Mouse (Mus musculus) liver, adult 2 months (tissue): ENCODE measurements around the gene Galntl6. TPM values are rescaled to one million over a fixed set of nuclear protein-coding genes. Genes with fewer than 3 reads are reported as not detected.

Experiments
- DNase-seq: peaks from one replicate; pipeline ENCODE4 v3.0.0-alpha.2; 2011; ENCODE audit warnings: low read depth, low spot score; ENCODE audit errors: extremely low read depth
- H3K27ac ChIP-seq: fragments of 200-500 bp; replicated peaks from 2 replicates; pipeline ENCODE4 v1.5.1; 2012; ENCODE audit warnings: low read depth, mild to moderate bottlenecking, control low read depth, inconsistent platforms, low read length; ENCODE audit not compliant: insufficient read depth
- H3K27me3 ChIP-seq: fragments of 200-500 bp; 2 replicates; pipeline ENCODE4 v1.6.1; 2012; ENCODE audit warnings: mild to moderate bottlenecking, moderate library complexity, low read length, inconsistent platforms; ENCODE audit not compliant: control insufficient read depth, insufficient read depth
- H3K36me3 ChIP-seq: fragments of 200-500 bp; 2 replicates; pipeline ENCODE4 v1.6.1; 2012; ENCODE audit warnings: low read length, inconsistent platforms; ENCODE audit not compliant: control insufficient read depth, insufficient read depth
- H3K4me1 ChIP-seq: fragments of 200-500 bp; 2 replicates; pipeline ENCODE4 v1.6.1; 2011; ENCODE audit warnings: low read length; ENCODE audit not compliant: control insufficient read depth, insufficient read depth
- H3K4me3 ChIP-seq: fragments of 200-500 bp; 2 replicates; pipeline ENCODE4 v1.5.1; 2011; ENCODE audit warnings: low read depth, mild to moderate bottlenecking, control low read depth, low read length, moderate library complexity; ENCODE audit not compliant: insufficient read depth
- H3K79me2 ChIP-seq: fragments of 200-500 bp; 2 replicates; pipeline ENCODE4 v1.6.1; 2012; ENCODE audit warnings: inconsistent platforms, mild to moderate bottlenecking, low read length, moderate library complexity; ENCODE audit not compliant: control insufficient read depth, insufficient read depth
- H3K9ac ChIP-seq: fragments of 200-500 bp; 2 replicates; pipeline ENCODE4 v1.6.1; 2012; ENCODE audit warnings: low read depth, mild to moderate bottlenecking, control low read depth, inconsistent platforms, low read length
- CTCF ChIP-seq: fragments of 200-500 bp; IDR thresholded peaks from 2 replicates; pipeline ENCODE4 v1.5.1; 2011; ENCODE audit warnings: low read depth, low read length, control low read depth
- POLR2A ChIP-seq: fragments of 200-500 bp; IDR thresholded peaks from 2 replicates; pipeline ENCODE4 v1.6.1; 2011; ENCODE audit warnings: low read length, control low read depth; ENCODE audit not compliant: insufficient read depth; ENCODE audit errors: extremely low read depth
- WGBS: fragments of 180-500 bp; shearing (Covaris S2); methylation state at CpG from one replicate; pipeline ENCODE4 v1.1.7; 2018; 5-methylcytosine and 5-hydroxymethylcytosine counted together
- polyA plus RNA-seq: library from polyadenylated mRNA; depleted of rRNA; stranded (reverse); fragments of >200 nt; gene quantifications from 2 replicates; pipeline ENCODE4 v1.2.3, GENCODE M21; 2012; rRNA removed
- total RNA-seq: library from RNA; depleted of rRNA; stranded (reverse); fragments of >200 nt; gene quantifications from 2 replicates; pipeline ENCODE4 v1.2.3, GENCODE M21; 2014; rRNA removed

The Galntl6 gene
- total and polyA plus RNA-seq, 2 experiments: not detected

DNA sequence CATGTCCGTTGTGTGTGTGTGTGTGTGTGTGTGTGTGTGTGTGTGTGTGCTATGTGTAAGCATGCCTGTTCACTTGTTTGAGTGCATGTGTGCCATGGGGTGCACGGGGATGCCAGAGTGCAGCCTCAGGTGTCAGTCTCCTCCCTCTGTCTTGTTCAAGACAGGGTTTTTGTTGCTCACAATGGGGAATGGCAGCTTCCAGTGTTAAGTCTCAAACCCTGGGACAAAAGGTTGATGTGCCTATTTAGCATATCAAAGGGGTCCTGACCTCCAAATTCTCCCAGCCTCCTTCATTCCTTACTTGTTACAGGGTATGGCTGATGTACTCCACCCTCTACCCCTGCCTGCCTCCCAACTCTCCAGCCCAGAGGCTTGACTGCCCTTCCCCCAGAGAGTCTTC is 1179.6 kb downstream of the Galntl6 start:
- TF ChIP-seq CTCF (no peak), POLR2A (no peak)

DNA sequence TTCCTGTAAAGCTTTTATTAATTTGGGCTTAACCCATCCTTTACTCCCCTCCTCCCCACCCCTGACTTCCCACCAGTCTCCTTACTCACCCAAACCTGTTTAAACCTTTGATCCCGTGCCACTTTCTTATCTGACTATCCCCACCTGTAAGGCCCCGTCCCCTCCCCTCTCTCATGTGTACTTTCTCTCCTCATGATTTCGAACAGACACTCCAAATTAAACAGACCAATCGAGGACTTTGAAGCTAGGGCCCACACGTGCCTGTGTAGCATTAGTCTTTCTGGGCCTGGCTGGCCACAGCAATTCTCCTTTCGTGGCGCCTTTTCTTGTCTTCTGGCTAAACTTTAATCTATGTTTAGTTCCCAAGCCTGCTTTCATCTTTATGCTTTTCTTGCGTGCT is 1180.8 kb downstream of the Galntl6 start:
- H3K27me3 ChIP-seq: no peaks in the 10 kb centered on the region
- H3K27ac ChIP-seq: no peak overlapping the region
- H3K79me2 ChIP-seq: no peaks in the 10 kb centered on the region
- no peaks in the 10 kb centered on the region for H3K4me1 ChIP-seq
- no peak overlapping the region for H3K4me3 ChIP-seq
- no peak for TF ChIP-seq CTCF
- TF ChIP-seq POLR2A: no peak
- no peak overlapping the region for H3K9ac ChIP-seq
- no peak for DNase-seq
- no peaks in the 10 kb centered on the region for H3K36me3 ChIP-seq
- 35% methylated on average over 8 of the region's 8 CpGs for WGBS

More for the DNA sequence above, 1179.6 kb downstream of the Galntl6 start:
- Histone ChIP-seq H3K4me3 (no peak overlapping the region), H3K79me2 (no peaks in the 10 kb centered on the region), H3K9ac (no peak overlapping the region), H3K36me3 (no peaks in the 10 kb centered on the region), H3K27ac (no peak overlapping the region), H3K27me3 (no peaks in the 10 kb centered on the region), H3K4me1 (no peaks in the 10 kb centered on the region)
- WGBS: 82% methylated on average over 2 of the region's 2 CpGs
- DNase-seq: no peak

- WGBS: 89% methylated on average over 2 of the region's 2 CpGs
- DNase-seq: no peak
- Histone ChIP-seq H3K4me3 (no peak overlapping the region), H3K27me3 (no peaks in the 10 kb centered on the region), H3K9ac (no peak overlapping the region), H3K4me1 (no peaks in the 10 kb centered on the region), H3K79me2 (no peaks in the 10 kb centered on the region), H3K27ac (no peak overlapping the region), H3K36me3 (no peaks in the 10 kb centered on the region)
- TF ChIP-seq POLR2A (no peak), CTCF (no peak)
These were observed 1184.2 kb downstream of the Galntl6 start for GRCm38 (mm10) chr8:57728276-57728675.

DNA sequence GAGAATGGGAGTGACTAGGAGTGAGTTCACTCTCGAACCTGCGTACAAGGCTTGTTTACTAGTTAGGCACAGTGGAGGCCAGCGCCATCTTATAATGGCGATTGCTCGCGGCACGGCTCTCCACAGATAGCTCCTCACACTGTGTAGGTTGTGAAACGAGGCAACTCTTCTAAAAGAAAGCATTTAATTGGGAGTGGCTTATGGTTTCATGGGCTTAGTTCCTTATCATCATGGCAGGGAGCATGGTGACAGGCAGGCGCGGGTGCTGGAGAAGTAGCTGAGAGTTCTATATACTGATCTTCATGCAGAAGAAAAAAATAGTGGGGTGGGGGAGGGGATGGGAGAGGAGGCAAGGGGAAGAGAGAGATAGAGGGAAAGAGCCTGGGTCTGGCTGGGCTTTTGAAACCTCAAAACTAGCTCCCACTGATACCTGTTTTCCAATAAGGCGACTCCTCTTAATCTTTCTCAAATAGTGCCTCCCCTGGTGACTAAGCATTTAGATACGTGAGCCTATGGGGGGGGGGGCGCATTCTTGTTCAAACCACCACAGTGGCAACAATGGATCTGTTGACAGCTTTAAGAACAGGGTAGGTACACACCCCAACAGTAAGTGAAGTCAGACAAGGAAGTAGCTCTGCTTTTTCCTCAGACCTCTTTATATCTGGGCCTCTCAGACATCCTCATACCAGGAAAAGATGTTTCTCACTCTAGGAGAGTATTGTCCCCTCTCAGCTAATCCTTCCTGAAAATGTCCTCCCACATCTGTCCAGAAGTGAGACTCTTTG is 1187.4 kb downstream of the Galntl6 start:
- H3K9ac ChIP-seq: no peak overlapping the region
- no peak overlapping the region for H3K27ac ChIP-seq
- H3K4me3 ChIP-seq: no peak overlapping the region
- no peaks in the 10 kb centered on the region for H3K27me3 ChIP-seq
- DNase-seq: no peak
- no peaks in the 10 kb centered on the region for H3K79me2 ChIP-seq
- WGBS: 87% methylated on average over 13 of the region's 13 CpGs
- no peaks in the 10 kb centered on the region for H3K4me1 ChIP-seq
- TF ChIP-seq CTCF (no peak), POLR2A (no peak)
- H3K36me3 ChIP-seq: no peaks in the 10 kb centered on the region

Other genes with a start within 250 kb of the Galntl6 start
- gene BC030500, start 885 bp downstream of the Galntl6 start, total RNA-seq: not detected in 2 replicates
- gene BC030500, start 885 bp downstream of the Galntl6 start, polyA plus RNA-seq: not detected in 2 replicates